Mouse (Mus musculus) ES-Bruce4 (cell line): ENCODE data around the gene Plcl1. TPM values are rescaled to one million over a fixed set of nuclear protein-coding genes. Genes with fewer than 3 reads are reported as not detected.

Experiments
- H3K27ac ChIP-seq: 2 replicates; pipeline ENCODE4 v1.5.1; 2012; ENCODE audit warnings: low read length, inconsistent platforms; ENCODE audit not compliant: insufficient read depth
- H3K27me3 ChIP-seq: 2 replicates; pipeline ENCODE4 v1.6.1; 2012; ENCODE audit warnings: mild to moderate bottlenecking, low read length, inconsistent platforms; ENCODE audit not compliant: control insufficient read depth, poor library complexity, insufficient read depth, severe bottlenecking
- H3K36me3 ChIP-seq: 2 replicates; pipeline ENCODE4 v1.6.1; 2012; ENCODE audit warnings: inconsistent platforms, mild to moderate bottlenecking, low read length, moderate library complexity; ENCODE audit not compliant: control insufficient read depth, poor library complexity, insufficient read depth, severe bottlenecking
- H3K4me1 ChIP-seq: one replicate; pipeline ENCODE4 v1.8.1; 2011; ENCODE audit warnings: low read length; ENCODE audit not compliant: control insufficient read depth, insufficient read depth
- H3K4me3 ChIP-seq: 2 replicates; pipeline ENCODE4 v1.5.1; 2011; ENCODE audit warnings: low read depth, mild to moderate bottlenecking, low read length
- H3K9ac ChIP-seq: 2 replicates; pipeline ENCODE4 v1.6.1; 2012; ENCODE audit warnings: low read depth, mild to moderate bottlenecking, inconsistent platforms; ENCODE audit not compliant: poor library complexity, severe bottlenecking
- H3K9me3 ChIP-seq: replicated peaks from 2 replicates; pipeline ENCODE4 v1.6.1; 2012; ENCODE audit warnings: mild to moderate bottlenecking, low read length, inconsistent platforms; ENCODE audit not compliant: control insufficient read depth, poor library complexity, insufficient read depth, severe bottlenecking
- CTCF ChIP-seq: IDR thresholded peaks from one replicate; pipeline ENCODE4 v1.8.1; 2011; ENCODE audit warnings: low read depth, low read length
- EP300 ChIP-seq: IDR thresholded peaks from 2 replicates; pipeline ENCODE4 v1.6.1; 2011; ENCODE audit warnings: low read depth, low read length; ENCODE audit not compliant: insufficient read depth
- POLR2A ChIP-seq: IDR thresholded peaks from one replicate; pipeline ENCODE4 v1.8.1; 2011; ENCODE audit warnings: low read length; ENCODE audit not compliant: insufficient read depth
- polyA plus RNA-seq: library from polyadenylated mRNA; stranded (reverse); fragments of >200 nt; gene quantifications from 2 replicates; pipeline ENCODE4 v1.2.4, GENCODE M21; 2011; ENCODE audit warnings: low read depth; ENCODE audit not compliant: missing spikeins, insufficient read depth, insufficient read length

Plcl1 gene
- polyA plus RNA-seq, 1 experiment = 0.52 TPM

- H3K27me3 ChIP-seq = no peaks in the 10 kb centered on the region; the same call in 1 of the 2 replicates
- no peaks in the 10 kb centered on the region for H3K4me1 ChIP-seq
- no peak overlapping the region for H3K4me3 ChIP-seq
- no peak for TF ChIP-seq POLR2A
- TF ChIP-seq CTCF = no peak
- no peak for TF ChIP-seq EP300
- H3K36me3 ChIP-seq = no peaks in the 10 kb centered on the region
- no peak overlapping the region for H3K27ac ChIP-seq
- no peaks in the 10 kb centered on the region for H3K9me3 ChIP-seq
- no peak overlapping the region for H3K9ac ChIP-seq
Observed at GRCm38 (mm10) chr1:55668622-55669237, 263.0 kb downstream of the Plcl1 start.

DNA sequence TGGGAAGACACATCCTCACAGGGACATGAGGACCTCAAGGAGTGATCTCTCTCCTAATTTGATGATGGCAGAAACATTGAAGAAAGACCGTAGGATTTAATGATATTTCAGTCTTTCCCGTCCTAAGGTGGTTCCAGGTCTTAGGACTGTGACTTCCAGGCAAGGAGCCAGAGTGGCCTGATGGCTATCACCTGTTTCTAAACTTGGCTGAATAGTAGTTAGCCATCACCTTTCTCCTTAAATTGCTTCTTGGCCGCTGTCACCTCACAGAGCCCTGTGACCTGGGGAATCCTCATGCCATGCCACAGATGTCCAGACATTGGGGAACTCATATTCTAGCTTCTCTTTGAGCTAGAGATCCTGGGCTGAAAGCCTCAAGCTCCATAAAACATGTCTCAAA is 277.0 kb downstream of the Plcl1 start:
- no peaks in the 10 kb centered on the region for H3K27me3 ChIP-seq
- no peak overlapping the region for H3K27ac ChIP-seq
- H3K36me3 ChIP-seq = no peaks in the 10 kb centered on the region
- H3K4me1 ChIP-seq = no peaks in the 10 kb centered on the region
- no peak overlapping the region for H3K9ac ChIP-seq
- H3K4me3 ChIP-seq = no peak overlapping the region
- H3K9me3 ChIP-seq = no peaks in the 10 kb centered on the region
- TF ChIP-seq POLR2A (no peak), CTCF (no peak), EP300 (no peak)

GRCm38 (mm10) chr1:55686261-55686660 is 280.5 kb downstream of the Plcl1 start:
- TF ChIP-seq EP300 (no peak), POLR2A (no peak), CTCF (no peak)

DNA sequence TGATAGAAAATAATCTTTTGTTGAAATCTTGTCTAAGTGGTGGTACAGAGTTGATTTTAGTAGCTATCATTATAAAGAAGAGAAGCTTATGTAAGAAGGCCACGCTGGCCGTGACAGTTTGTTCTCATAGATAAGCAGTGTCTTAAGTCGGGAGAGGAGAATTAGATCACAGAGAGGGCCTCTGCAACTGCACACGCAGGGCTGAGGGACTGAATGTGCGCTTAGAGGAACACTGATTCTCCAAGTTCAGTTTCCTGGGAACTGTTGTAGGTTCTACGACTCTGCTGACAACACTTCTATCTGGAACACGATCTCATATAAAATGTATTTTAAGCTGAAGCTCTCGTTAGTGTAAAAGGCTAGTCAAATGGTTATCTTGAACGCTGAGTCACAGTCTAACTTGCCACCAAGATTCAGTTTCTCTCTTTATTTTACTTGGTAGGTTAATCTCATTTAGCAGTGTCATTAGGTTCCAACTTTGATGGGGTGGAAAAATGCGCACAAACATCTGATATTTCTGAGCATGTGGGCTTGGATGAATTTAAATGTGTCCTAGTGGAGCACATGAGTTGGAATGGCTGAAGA is 288.0 kb downstream of the Plcl1 start:
- Histone ChIP-seq H3K36me3 (no peaks in the 10 kb centered on the region), H3K4me1 (no peaks in the 10 kb centered on the region), H3K9ac (no peak overlapping the region), H3K4me3 (no peak overlapping the region), H3K27ac (no peak overlapping the region), H3K27me3 (no peaks in the 10 kb centered on the region), H3K9me3 (no peaks in the 10 kb centered on the region)
- TF ChIP-seq POLR2A = no peak
- no peak for TF ChIP-seq CTCF
- TF ChIP-seq EP300 = no peak

More at GRCm38 (mm10) chr1:55686261-55686660, 280.5 kb downstream of the Plcl1 start:
- Histone ChIP-seq H3K27me3 (no peaks in the 10 kb centered on the region), H3K4me3 (no peak overlapping the region), H3K9ac (no peak overlapping the region), H3K36me3 (no peaks in the 10 kb centered on the region), H3K27ac (no peak overlapping the region), H3K4me1 (no peaks in the 10 kb centered on the region), H3K9me3 (no peaks in the 10 kb centered on the region)

DNA sequence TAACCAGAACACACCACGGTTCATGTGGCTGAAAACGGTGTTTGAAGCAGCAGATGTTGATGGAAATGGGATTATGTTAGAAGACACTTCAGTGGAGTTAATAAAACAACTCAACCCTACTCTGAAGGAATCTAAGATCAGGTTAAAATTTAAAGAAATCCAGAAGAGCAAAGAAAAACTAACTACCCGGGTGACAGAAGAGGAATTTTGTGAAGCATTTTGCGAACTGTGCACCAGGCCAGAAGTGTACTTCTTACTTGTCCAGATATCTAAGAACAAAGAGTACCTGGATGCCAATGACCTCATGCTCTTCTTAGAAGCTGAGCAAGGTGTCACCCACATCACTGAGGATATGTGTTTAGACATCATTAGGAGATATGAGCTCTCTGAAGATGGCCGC is 290.5 kb downstream of the Plcl1 start:
- no peaks in the 10 kb centered on the region for H3K27me3 ChIP-seq
- H3K36me3 ChIP-seq = no peaks in the 10 kb centered on the region
- no peak overlapping the region for H3K27ac ChIP-seq
- H3K9me3 ChIP-seq = no peaks in the 10 kb centered on the region
- no peak overlapping the region for H3K4me3 ChIP-seq
- no peak overlapping the region for H3K9ac ChIP-seq
- no peaks in the 10 kb centered on the region for H3K4me1 ChIP-seq
- TF ChIP-seq POLR2A = no peak

GRCm38 (mm10) chr1:55699393-55699970 is 293.8 kb downstream of the Plcl1 start:
- no peaks in the 10 kb centered on the region for H3K9me3 ChIP-seq
- H3K9ac ChIP-seq = no peak overlapping the region
- H3K4me3 ChIP-seq = no peak overlapping the region
- H3K27ac ChIP-seq = no peak overlapping the region
- no peak for TF ChIP-seq POLR2A
- TF ChIP-seq EP300 = no peak
- TF ChIP-seq CTCF = no peak
- no peaks in the 10 kb centered on the region for H3K4me1 ChIP-seq
- H3K36me3 ChIP-seq = no peaks in the 10 kb centered on the region
- no peaks in the 10 kb centered on the region for H3K27me3 ChIP-seq
